Mouse (Mus musculus) limb, embryonic 11.5 days (tissue): ENCODE measurements at regions not wholly inside any gene's neighbourhood (a gene's known extent, or its start where the extent isn't known, plus 50 kb on each side); places are given as distances from the start of the nearest gene placed in this dataset.

Source experiments
- ATAC-seq: fragments of 200-750 bp; cut with Nextera tagmentation; 2 replicates; pipeline ENCODE4 v1.8.0; 2017; ENCODE audit warnings: low read depth; ENCODE audit not compliant: insufficient number of reproducible peaks, low FRiP score, low TSS enrichment
- DNase-seq: peaks from one replicate; pipeline ENCODE4 v3.0.0-alpha.2; 2015; ENCODE audit warnings: low spot score
- H3K27ac ChIP-seq: fragments of 300-500 bp; sonication (generic); replicated peaks from 2 replicates; pipeline ENCODE4 v1.5.1; 2014; ENCODE audit warnings: low read depth, mild to moderate bottlenecking, low read length
- H3K27me3 ChIP-seq: fragments of 300-500 bp; sonication (generic); 2 replicates; pipeline ENCODE4 v1.6.1; 2014; ENCODE audit warnings: mild to moderate bottlenecking, low read length, mixed read lengths; ENCODE audit not compliant: control insufficient read depth, insufficient read depth
- H3K36me3 ChIP-seq: fragments of 300-500 bp; sonication (generic); 2 replicates; pipeline ENCODE4 v1.6.1; 2014; ENCODE audit warnings: mild to moderate bottlenecking, low read length, moderate library complexity, mixed read lengths; ENCODE audit not compliant: control insufficient read depth, insufficient read depth
- H3K4me1 ChIP-seq: fragments of 300-500 bp; sonication (generic); 2 replicates; pipeline ENCODE4 v1.6.1; 2014; ENCODE audit warnings: low read length, mixed read lengths; ENCODE audit not compliant: control insufficient read depth, insufficient read depth
- H3K4me2 ChIP-seq: fragments of 300-500 bp; sonication (generic); 2 replicates; pipeline ENCODE4 v1.6.1; 2014; ENCODE audit warnings: low read depth, mild to moderate bottlenecking, moderate library complexity; ENCODE audit not compliant: severe bottlenecking
- H3K4me3 ChIP-seq: fragments of 300-500 bp; sonication (generic); 2 replicates; pipeline ENCODE4 v1.5.1; 2014; ENCODE audit warnings: low read depth, low read length
- H3K9ac ChIP-seq: fragments of 300-500 bp; sonication (generic); 2 replicates; pipeline ENCODE4 v1.6.1; 2014; ENCODE audit warnings: mild to moderate bottlenecking, low read length
- H3K9me3 ChIP-seq: fragments of 300-500 bp; sonication (generic); 2 replicates; pipeline ENCODE4 v1.6.1; 2016; ENCODE audit warnings: low read length; ENCODE audit not compliant: control insufficient read depth
- WGBS: fragments of 180-500 bp; shearing (Covaris S2); extraction: QIAGEN DNeasy Blood & Tissue Kit; methylation state at CpG from one replicate; pipeline ENCODE4 v1.1.7; 2014; 5-methylcytosine and 5-hydroxymethylcytosine counted together

DNA sequence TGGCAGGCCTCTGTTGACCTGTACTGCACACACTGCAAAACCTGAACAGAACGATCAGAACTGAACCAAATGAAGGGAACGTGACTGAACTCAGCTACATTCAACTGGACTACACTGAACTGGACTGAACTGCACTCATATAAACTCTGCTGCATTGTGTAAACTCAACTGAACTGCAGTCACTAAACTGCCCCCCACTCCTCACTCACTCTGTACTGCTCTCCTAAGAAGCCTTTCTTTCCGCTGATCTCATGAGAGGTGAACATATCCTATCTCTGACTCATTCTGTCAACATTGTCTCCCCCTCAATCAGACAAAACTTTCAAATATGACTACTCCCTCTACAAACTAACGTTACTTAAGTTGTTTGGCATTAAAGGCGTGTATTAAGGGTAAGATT is 324.5 kb upstream of the Cdh9 start:
- no peaks in the 10 kb centered on the region for H3K4me1 ChIP-seq
- ATAC-seq = no peak
- no peaks in the 10 kb centered on the region for H3K27me3 ChIP-seq
- H3K27ac ChIP-seq = no peak overlapping the region
- no peaks in the 10 kb centered on the region for H3K36me3 ChIP-seq
- no peaks in the 10 kb centered on the region for H3K9me3 ChIP-seq
- H3K9ac ChIP-seq = no peak overlapping the region
- no peak overlapping the region for H3K4me3 ChIP-seq
- no peak overlapping the region for H3K4me2 ChIP-seq
- DNase-seq = no peak
- WGBS = 90% methylated on average over 5 of the region's 5 CpGs

DNA sequence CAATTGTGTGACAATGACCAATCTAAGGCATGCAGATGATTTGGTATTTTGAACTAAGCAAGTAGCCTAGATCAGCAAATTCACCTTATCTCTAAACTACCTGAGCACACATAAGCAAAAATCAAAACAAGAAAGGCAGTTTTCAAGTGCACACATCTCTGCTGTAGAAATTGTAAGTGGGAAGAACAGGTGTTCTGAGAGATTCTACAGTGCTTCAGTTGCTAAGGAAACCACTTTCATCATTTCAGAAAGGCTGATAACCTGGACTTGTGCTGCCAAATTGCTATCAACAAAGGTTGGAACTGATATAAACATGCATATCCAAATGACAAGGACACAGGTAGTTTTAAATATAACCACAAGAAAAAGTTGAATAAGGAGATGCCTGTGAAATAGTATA is 322.4 kb upstream of the Cdh9 start:
- Histone ChIP-seq H3K27ac (no peak overlapping the region), H3K36me3 (no peaks in the 10 kb centered on the region), H3K9me3 (no peaks in the 10 kb centered on the region), H3K4me3 (no peak overlapping the region), H3K27me3 (no peaks in the 10 kb centered on the region), H3K4me1 (no peaks in the 10 kb centered on the region), H3K9ac (no peak overlapping the region), H3K4me2 (no peak overlapping the region)
- DNase-seq = no peak
- no peak for ATAC-seq

DNA sequence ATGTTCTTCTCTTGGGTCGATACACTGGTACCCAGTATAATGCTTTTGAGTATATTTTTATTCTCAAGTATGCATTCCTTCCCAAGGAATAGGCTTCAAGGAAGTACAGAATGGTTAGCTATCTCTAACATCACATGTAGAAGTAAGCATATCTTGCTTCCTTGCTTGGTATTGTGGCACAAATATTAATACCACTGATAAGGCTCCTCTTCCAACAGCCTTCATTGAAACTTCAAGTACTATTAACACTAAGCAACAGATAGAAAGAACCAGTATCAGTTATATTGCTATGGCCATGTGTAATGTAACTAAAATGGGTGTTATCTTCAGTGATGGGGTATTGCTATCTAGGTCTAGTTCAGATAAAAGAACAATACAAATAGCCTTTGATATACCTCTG is 316.9 kb upstream of the Cdh9 start:
- Histone ChIP-seq H3K4me3 (no peak overlapping the region), H3K9ac (no peak overlapping the region), H3K27me3 (no peaks in the 10 kb centered on the region), H3K36me3 (no peaks in the 10 kb centered on the region), H3K4me1 (no peaks in the 10 kb centered on the region), H3K27ac (no peak overlapping the region), H3K4me2 (no peak overlapping the region), H3K9me3 (no peaks in the 10 kb centered on the region)
- 91% methylated on average over 1 of the region's 1 CpGs for WGBS
- ATAC-seq (no peak), DNase-seq (no peak)

DNA sequence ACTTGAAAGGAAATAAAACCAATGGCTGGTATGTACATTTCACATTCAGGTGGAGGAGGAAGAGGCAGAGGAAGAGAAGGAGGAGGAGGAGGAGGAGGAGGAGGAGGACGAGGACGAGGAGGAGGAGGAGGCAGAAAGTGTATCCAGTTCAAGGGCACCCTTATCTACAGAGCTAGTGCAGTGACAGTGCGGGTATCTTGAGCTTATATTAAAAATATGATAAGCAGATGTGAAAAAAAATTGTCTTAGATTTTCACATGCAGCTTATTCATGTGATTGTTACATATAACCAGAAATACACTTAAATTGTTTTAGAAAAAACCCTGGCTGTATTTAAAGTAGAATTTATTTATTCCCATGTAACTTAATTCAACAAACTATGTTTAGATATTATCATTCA is 310.8 kb upstream of the Cdh9 start:
- no peak for DNase-seq
- Histone ChIP-seq H3K4me2 (no peak overlapping the region), H3K36me3 (no peaks in the 10 kb centered on the region), H3K27me3 (no peaks in the 10 kb centered on the region), H3K9me3 (no peaks in the 10 kb centered on the region), H3K9ac (no peak overlapping the region), H3K4me1 (no peaks in the 10 kb centered on the region), H3K4me3 (no peak overlapping the region), H3K27ac (no peak overlapping the region)
- ATAC-seq = no peak
- WGBS = 82% methylated on average over 3 of the region's 3 CpGs

DNA sequence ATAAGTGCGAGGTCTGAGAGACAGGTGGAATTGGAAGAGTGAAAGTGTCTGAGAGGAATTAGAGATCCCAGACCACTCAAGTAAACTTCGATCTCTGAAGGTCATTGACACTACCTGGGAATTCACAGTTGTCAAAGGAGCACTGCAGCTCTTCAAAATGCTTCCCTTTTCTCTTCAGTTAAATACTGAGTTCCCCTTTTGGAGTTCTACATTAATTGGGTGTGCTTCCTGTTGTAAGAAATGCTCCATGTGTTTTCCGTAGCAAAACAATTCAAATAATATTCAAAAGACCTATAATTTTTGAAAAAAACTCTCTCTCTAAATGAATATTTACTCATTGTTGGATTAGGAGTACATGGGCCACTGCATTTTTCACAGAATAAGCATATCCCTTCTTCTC is 305.5 kb upstream of the Cdh9 start:
- ATAC-seq (no peak), DNase-seq (no peak)
- Histone ChIP-seq H3K4me3 (no peak overlapping the region), H3K36me3 (no peaks in the 10 kb centered on the region), H3K9me3 (no peaks in the 10 kb centered on the region), H3K9ac (no peak overlapping the region), H3K4me1 (no peaks in the 10 kb centered on the region), H3K4me2 (no peak overlapping the region), H3K27ac (no peak overlapping the region), H3K27me3 (no peaks in the 10 kb centered on the region)
- WGBS = 88% methylated on average over 3 of the region's 3 CpGs

DNA sequence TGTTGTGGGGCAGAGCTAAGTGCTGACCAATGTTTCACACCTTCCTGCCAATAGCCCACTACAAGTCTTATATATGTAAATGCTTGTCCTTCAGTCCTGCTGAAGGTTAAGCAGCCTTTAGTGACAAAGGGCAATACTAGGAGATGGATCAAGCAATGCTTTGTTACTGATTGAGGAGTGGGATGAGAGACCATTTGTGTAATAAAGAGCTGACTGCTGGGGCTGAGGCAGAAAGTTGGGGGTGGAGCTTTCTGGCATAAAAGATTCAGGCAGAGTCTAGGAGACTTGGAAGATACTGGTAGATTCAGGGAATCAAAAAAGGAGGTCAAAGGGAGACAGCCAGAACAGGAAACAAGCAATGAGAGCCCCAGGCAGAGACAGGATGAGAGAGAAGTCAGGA is 281.9 kb upstream of the Cdh9 start:
- H3K4me3 ChIP-seq = no peak overlapping the region
- no peaks in the 10 kb centered on the region for H3K27me3 ChIP-seq
- no peaks in the 10 kb centered on the region for H3K36me3 ChIP-seq
- DNase-seq (no peak), ATAC-seq (no peak)
- H3K4me2 ChIP-seq = no peak overlapping the region
- H3K27ac ChIP-seq = no peak overlapping the region
- no peak overlapping the region for H3K9ac ChIP-seq
- H3K9me3 ChIP-seq = no peaks in the 10 kb centered on the region
- no peaks in the 10 kb centered on the region for H3K4me1 ChIP-seq

DNA sequence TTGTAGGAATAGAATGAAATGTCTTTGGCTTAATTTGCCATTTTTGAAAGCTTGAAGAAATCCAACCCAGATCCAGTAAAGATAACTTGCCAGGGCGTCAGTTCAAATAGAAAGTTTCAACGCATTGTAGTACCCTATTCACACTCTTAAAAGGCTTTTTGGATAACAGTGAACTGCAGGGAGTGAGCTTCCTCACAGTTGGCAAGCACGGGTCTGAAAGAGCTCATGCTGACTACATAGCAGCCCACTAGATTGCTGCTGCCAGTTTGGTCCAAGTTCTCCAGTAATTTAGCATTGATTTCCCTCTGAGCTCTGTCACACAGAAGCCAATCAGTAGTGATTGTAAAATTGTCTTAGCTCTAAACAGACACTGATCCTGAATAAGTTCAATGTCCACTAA is 237.3 kb upstream of the Cdh9 start:
- Histone ChIP-seq H3K27me3 (no peaks in the 10 kb centered on the region), H3K27ac (no peak overlapping the region), H3K4me2 (no peak overlapping the region), H3K9me3 (0 out of 2 replicates have a peak, but pooled peaks cover 2% of the 10 kb centered on the region), H3K4me1 (no peaks in the 10 kb centered on the region), H3K36me3 (no peaks in the 10 kb centered on the region), H3K4me3 (no peak overlapping the region), H3K9ac (no peak overlapping the region)
- WGBS = 32% methylated on average over 3 of the region's 3 CpGs
- no peak for DNase-seq
- no peak for ATAC-seq

DNA sequence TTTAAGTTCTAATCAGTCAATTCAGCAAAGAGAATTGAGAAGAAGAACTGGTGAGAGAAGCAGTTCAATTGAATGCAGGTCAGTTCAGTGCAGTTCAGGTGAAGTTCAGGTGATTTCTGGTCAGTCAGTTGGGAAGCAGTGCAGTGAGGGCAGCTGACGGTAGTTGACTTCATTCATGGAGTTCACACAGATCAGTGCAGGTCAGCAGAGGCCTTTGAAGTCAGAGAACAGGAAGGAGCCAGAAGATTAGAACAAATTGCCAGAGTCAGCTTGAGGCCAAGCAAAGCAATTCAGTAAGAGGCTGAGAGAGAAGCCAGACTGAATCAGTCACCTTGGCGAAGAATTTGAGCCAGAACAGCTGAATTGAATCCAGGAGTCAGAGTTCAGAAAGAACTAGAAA is 235.7 kb upstream of the Cdh9 start:
- WGBS = 33% methylated on average over 2 of the region's 2 CpGs

DNA sequence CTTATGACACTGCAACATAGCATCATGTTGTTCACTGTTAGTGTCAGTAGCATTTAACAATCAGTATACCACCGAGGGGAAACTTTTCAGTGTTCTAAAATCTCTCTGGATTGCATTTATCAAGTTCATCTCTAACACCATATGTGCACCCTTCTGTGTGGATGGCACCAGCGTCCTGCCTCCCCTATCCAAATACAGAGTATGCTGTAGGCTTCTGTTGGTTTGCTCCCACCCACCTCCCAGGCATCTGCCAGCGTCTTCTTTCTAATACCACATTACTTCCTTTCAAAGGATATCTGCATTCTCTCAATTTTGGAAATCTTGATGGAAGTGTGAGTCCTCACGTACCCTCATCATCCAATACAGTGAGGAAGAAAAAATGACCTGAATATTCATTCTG is 208.0 kb upstream of the Cdh9 start:
- Histone ChIP-seq H3K4me3 (no peak overlapping the region), H3K27ac (no peak overlapping the region), H3K9me3 (no peaks in the 10 kb centered on the region), H3K4me1 (no peaks in the 10 kb centered on the region), H3K36me3 (no peaks in the 10 kb centered on the region), H3K9ac (no peak overlapping the region), H3K4me2 (no peak overlapping the region), H3K27me3 (no peaks in the 10 kb centered on the region)
- 79% methylated on average over 4 of the region's 4 CpGs for WGBS
- DNase-seq = no peak
- no peak for ATAC-seq

More for the DNA sequence above, 235.7 kb upstream of the Cdh9 start:
- ATAC-seq (no peak), DNase-seq (no peak)
- H3K9me3 ChIP-seq = 0 out of 2 replicates have a peak, but pooled peaks cover 2% of the 10 kb centered on the region
- H3K9ac ChIP-seq = no peak overlapping the region
- H3K36me3 ChIP-seq = no peaks in the 10 kb centered on the region
- H3K4me1 ChIP-seq = no peaks in the 10 kb centered on the region
- no peak overlapping the region for H3K4me3 ChIP-seq
- H3K4me2 ChIP-seq = no peak overlapping the region
- no peak overlapping the region for H3K27ac ChIP-seq
- no peaks in the 10 kb centered on the region for H3K27me3 ChIP-seq
